ENCODE assay signal across 8 mouse cellular contexts in the genomic region with DNA sequence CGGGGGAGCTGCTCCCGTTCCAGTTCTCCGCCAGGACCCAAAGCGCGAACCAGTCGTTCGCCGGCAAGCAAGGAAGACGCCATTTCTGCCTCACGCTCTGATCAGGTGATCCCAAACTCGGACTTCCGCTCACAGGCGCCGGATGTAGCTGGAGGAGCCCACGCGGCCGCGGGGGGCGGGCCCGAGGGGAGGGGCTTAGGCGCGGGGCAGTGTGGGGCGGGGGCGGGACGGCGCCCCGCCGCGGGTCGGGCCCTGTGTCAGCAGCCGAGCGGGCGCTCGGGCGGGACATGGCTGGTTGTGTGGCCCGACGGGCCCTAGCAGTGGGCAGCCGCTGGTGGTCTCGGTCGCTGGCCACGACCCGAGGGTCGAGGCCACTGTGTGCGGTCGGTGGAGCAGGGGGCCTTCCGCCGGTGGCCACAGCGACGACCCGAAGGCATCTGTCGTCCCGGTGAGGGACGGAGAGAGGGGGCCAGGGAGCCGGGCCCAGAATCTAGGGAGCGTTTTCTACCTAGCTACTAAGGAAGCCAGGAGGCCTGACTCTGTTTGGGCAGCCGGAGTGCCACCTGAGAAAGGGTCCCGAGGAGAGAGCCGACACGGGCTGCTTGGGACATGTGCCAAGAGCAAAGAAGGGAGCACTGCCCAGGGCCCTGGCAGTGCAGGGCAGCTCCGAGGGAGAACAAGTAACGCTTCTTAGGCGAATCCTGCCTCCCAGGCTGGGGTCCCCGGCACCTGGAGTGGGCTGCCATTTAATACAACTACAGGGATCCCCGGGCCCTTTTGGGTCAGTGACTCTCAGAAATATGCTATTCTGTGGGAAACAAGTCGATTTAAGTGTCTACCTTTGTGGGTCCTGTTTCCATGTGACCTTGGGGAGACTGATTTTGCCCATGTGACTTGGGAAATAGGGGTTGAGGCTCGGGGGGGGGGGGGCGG. TPM values are rescaled to one million over a fixed set of nuclear protein-coding genes. Genes with fewer than 3 reads are reported as not detected.
DNase-seq lines count a peak whose midpoint lies in the region; ATAC-seq and TF ChIP-seq lines count a peak whose summit lies in the region.

Gene Tmem199 (minus strand): TSS at position 148 of the 933 bp plus-strand sequence.
Gene Poldip2 (plus strand): TSS at position 169 of the 933 bp plus-strand sequence.

- TF ChIP-seq CTCF in CH12.LX (conservative IDR thresholded peaks at IDR 0.05 in 1 of 2, IDR thresholded peaks at IDR 0.05 in 1 of 2; ENCODE audit: low read depth in 2 of 2, low read length in 2 of 2), result no peak
- no peak for TF ChIP-seq CTCF in heart, postnatal 0 days (IDR thresholded peaks at IDR 0.05; ENCODE audit: low read depth)
- no peak for TF ChIP-seq CTCF in testis, adult 2 months (IDR thresholded peaks at IDR 0.05; ENCODE audit: control insufficient read depth, insufficient read depth, insufficient replicate concordance, low read depth, low read length)

- in situ Hi-C loops in CH12.LX (cut with MboI; ENCODE audit: low pct_ligation_motif_present, low pct_unique_long_range_greater_than_20kb, low sequenced_read_pairs), result no loop called here

- TF ChIP-seq POLR2A in CH12.LX (IDR thresholded peaks at IDR 0.05; ENCODE audit: low read depth, low read length), result peak; percentile 99
- peak; percentile 96 for TF ChIP-seq POLR2A in testis, adult 2 months (IDR thresholded peaks at IDR 0.05; ENCODE audit: control insufficient read depth, low read depth, low read length)

- peak within 1 kb of the TSS; percentile 14; the same call in 1 of the 2 replicates for H3K27ac ChIP-seq in CH12.LX (ENCODE audit: insufficient read depth, low read depth)
- peak within 1 kb of the TSS; percentile 85 for H3K27ac ChIP-seq in forebrain, embryonic 12.5 days
- peak within 1 kb of the TSS; percentile 87 for H3K27ac ChIP-seq in heart, postnatal 0 days (ENCODE audit: low read depth)
- peak within 1 kb of the TSS; percentile 80 for H3K27ac ChIP-seq in liver, embryonic 16.5 days (ENCODE audit: low read length)
- H3K27ac ChIP-seq in neural tube, embryonic 13.5 days (replicated peaks), result peak within 1 kb of the TSS; percentile 89
- peak within 1 kb of the TSS; percentile 93 for H3K27ac ChIP-seq in testis, adult 2 months (ENCODE audit: control insufficient read depth, insufficient read depth, low read depth, low read length)

- dilution Hi-C loops in CH12.LX (cut with MboI; ENCODE audit: extremely low pct_ligation_motif_present, extremely low pct_unique_long_range_greater_than_20kb, low sequenced_read_pairs), result no loop called here

- peak within 1 kb of the TSS; percentile 74 to 85 (median 83) for H3K4me3 ChIP-seq in CH12.LX (replicated peaks in 1 of 3; ENCODE audit: low read depth in 2 of 3, low read length in 2 of 3, poor library complexity in 1 of 3)
- H3K4me3 ChIP-seq in forebrain, embryonic 12.5 days (replicated peaks), result peak within 1 kb of the TSS; percentile 84
- H3K4me3 ChIP-seq in heart, postnatal 0 days (ENCODE audit: low read depth, low read length), result peak within 1 kb of the TSS; percentile 87
- peak within 1 kb of the TSS; percentile 93 for H3K4me3 ChIP-seq in liver, embryonic 16.5 days (ENCODE audit: low read depth, low read length)
- peak within 1 kb of the TSS; percentile 95 for H3K4me3 ChIP-seq in neural tube, embryonic 13.5 days
- peak within 1 kb of the TSS; percentile 99 for H3K4me3 ChIP-seq in testis, adult 2 months (ENCODE audit: control insufficient read depth, low read depth, low read length)

- H3K9me3 ChIP-seq in CH12.LX (replicated peaks; ENCODE audit: low read length), result no peaks in the 10 kb centered on the region
- H3K9me3 ChIP-seq in forebrain, embryonic 12.5 days, result no peaks in the 10 kb centered on the region
- H3K9me3 ChIP-seq in heart, postnatal 0 days (replicated peaks; ENCODE audit: control insufficient read depth, low read length), result no peaks in the 10 kb centered on the region
- H3K9me3 ChIP-seq in liver, embryonic 16.5 days (replicated peaks; ENCODE audit: control insufficient read depth, low read length), result no peaks in the 10 kb centered on the region
- no peaks in the 10 kb centered on the region for H3K9me3 ChIP-seq in neural tube, embryonic 13.5 days

- H3K9ac ChIP-seq in CH12.LX (ENCODE audit: insufficient read depth, low read depth), result peak within 1 kb of the TSS; percentile 94
- peak within 1 kb of the TSS; percentile 91 for H3K9ac ChIP-seq in forebrain, embryonic 12.5 days
- peak within 1 kb of the TSS; percentile 91 for H3K9ac ChIP-seq in heart, postnatal 0 days (replicated peaks; ENCODE audit: low read depth, low read length)
- peak within 1 kb of the TSS; percentile 90 for H3K9ac ChIP-seq in liver, embryonic 16.5 days (ENCODE audit: low read depth, low read length)
- H3K9ac ChIP-seq in neural tube, embryonic 13.5 days, result peak within 1 kb of the TSS; percentile 98

- DNase-seq in CH12.LX (ENCODE audit: extremely low read depth), result peak; percentile 97
- DNase-seq in c-Kit-positive CD71-positive TER-119-negative erythroid progenitor cells, embryonic 14.5 days (ENCODE audit: low read depth), result peak; percentile 88
- peak; percentile 92 for DNase-seq in heart, postnatal 0 days (ENCODE audit: low spot score)
- DNase-seq in kidney, postnatal 4 days, result peak; percentile 93 to 96

- ATAC-seq in forebrain, embryonic 12.5 days (ENCODE audit: low FRiP score), result peak; percentile 95
- peak; percentile 99 for ATAC-seq in heart, postnatal 0 days (ENCODE audit: insufficient read depth, low read depth)
- peak; percentile 98 for ATAC-seq in liver, embryonic 16.5 days (ENCODE audit: low read depth)
- peak; percentile 96 for ATAC-seq in neural tube, embryonic 13.5 days (ENCODE audit: low read depth)

- peaks cover 42 to 59% of the 10 kb centered on the region in 2 experiments for H3K36me3 ChIP-seq in CH12.LX (replicated peaks in 1 of 2; ENCODE audit: control insufficient read depth in 1 of 2, insufficient read depth in 1 of 2, low read length in 1 of 2)
- H3K36me3 ChIP-seq in forebrain, embryonic 12.5 days (replicated peaks), result peaks cover 46% of the 10 kb centered on the region
- H3K36me3 ChIP-seq in heart, postnatal 0 days (replicated peaks; ENCODE audit: control insufficient read depth, insufficient read depth, low read length), result peaks cover 50% of the 10 kb centered on the region
- peaks cover 21% of the 10 kb centered on the region for H3K36me3 ChIP-seq in liver, embryonic 16.5 days (ENCODE audit: control insufficient read depth, insufficient read depth)
- H3K36me3 ChIP-seq in neural tube, embryonic 13.5 days, result peaks cover 58% of the 10 kb centered on the region
- H3K36me3 ChIP-seq in testis, adult 2 months (ENCODE audit: control insufficient read depth, insufficient read depth, low read length), result peaks cover 5% of the 10 kb centered on the region

- TF ChIP-seq RAD21 in CH12.LX (IDR thresholded peaks at IDR 0.05; ENCODE audit: low read depth, low read length), result no peak

- H3K27me3 ChIP-seq in CH12.LX (replicated peaks), result no peaks in the 10 kb centered on the region
- H3K27me3 ChIP-seq in forebrain, embryonic 12.5 days, result no peaks in the 10 kb centered on the region
- H3K27me3 ChIP-seq in heart, postnatal 0 days (ENCODE audit: control insufficient read depth, insufficient read depth, low read length), result no peaks in the 10 kb centered on the region
- H3K27me3 ChIP-seq in liver, embryonic 16.5 days (ENCODE audit: control insufficient read depth, insufficient read depth, low read depth, low read length), result no peaks in the 10 kb centered on the region
- no peaks in the 10 kb centered on the region for H3K27me3 ChIP-seq in neural tube, embryonic 13.5 days
- no peaks in the 10 kb centered on the region for H3K27me3 ChIP-seq in testis, adult 2 months (ENCODE audit: control insufficient read depth, insufficient read depth, low read length)

- peak within 1 kb of the TSS; percentile 99 for H3K4me2 ChIP-seq in CH12.LX (ENCODE audit: insufficient read depth, low read depth, poor library complexity, severe bottlenecking)
- H3K4me2 ChIP-seq in forebrain, embryonic 12.5 days, result peak within 1 kb of the TSS; percentile 81
- peak within 1 kb of the TSS; percentile 84 for H3K4me2 ChIP-seq in heart, postnatal 0 days (ENCODE audit: low read depth, low read length)
- peak within 1 kb of the TSS; percentile 92 for H3K4me2 ChIP-seq in liver, embryonic 16.5 days (ENCODE audit: low read depth, low read length)
- H3K4me2 ChIP-seq in neural tube, embryonic 13.5 days, result peak within 1 kb of the TSS; percentile 94

- peaks cover 25% of the 10 kb centered on the region for H3K79me2 ChIP-seq in CH12.LX (replicated peaks; ENCODE audit: control insufficient read depth, extremely low read depth, insufficient read depth, poor library complexity, severe bottlenecking)

- WGBS in forebrain, embryonic 12.5 days, result under 1% methylated on average over 67 of the region's 67 CpGs
- WGBS in heart, postnatal 0 days, result under 1% methylated on average over 65 of the region's 67 CpGs
- under 1% methylated on average over 65 of the region's 67 CpGs for WGBS in liver, embryonic 16.5 days (ENCODE audit: insufficient replicate concordance)
- under 1% methylated on average over 66 of the region's 67 CpGs for WGBS in neural tube, embryonic 13.5 days

- TF ChIP-seq EP300 in CH12.LX (IDR thresholded peaks at IDR 0.05; ENCODE audit: low read length), result no peak
- 0 out of 2 replicates have a peak, but pooled peaks have one; percentile 33 for TF ChIP-seq EP300 in heart, postnatal 0 days (IDR thresholded peaks at IDR 0.05; ENCODE audit: low read depth)

- H3K4me1 ChIP-seq in CH12.LX (ENCODE audit: control insufficient read depth in 1 of 2, insufficient read depth in 2 of 2), result peaks cover 0 to 31% of the 10 kb centered on the region in 2 experiments; a peak in 2 of 4 replicates
- peaks cover 17% of the 10 kb centered on the region for H3K4me1 ChIP-seq in forebrain, embryonic 12.5 days
- peaks cover 15% of the 10 kb centered on the region for H3K4me1 ChIP-seq in heart, postnatal 0 days (ENCODE audit: control insufficient read depth, insufficient read depth)
- peaks cover 14% of the 10 kb centered on the region for H3K4me1 ChIP-seq in liver, embryonic 16.5 days (ENCODE audit: control insufficient read depth, low read depth, low read length)
- peaks cover 28% of the 10 kb centered on the region for H3K4me1 ChIP-seq in neural tube, embryonic 13.5 days (replicated peaks)
- peaks cover 8% of the 10 kb centered on the region for H3K4me1 ChIP-seq in testis, adult 2 months (ENCODE audit: control insufficient read depth, insufficient read depth, low read length)

RNA-seq across cellular contexts. Expression of gene Tmem199, which starts in this region (rescaled TPM):
- total RNA-seq in CH12.LX (2012; rRNA removed) (80.4 and 93.6 TPM in 2 replicates), CH12.LX (2014; rRNA removed) (109 and 118 TPM in 2 replicates)
- 67.3 and 75.5 TPM in 2 replicates for polyA plus RNA-seq in CH12.LX (2012; ENCODE audit: insufficient read length, low read depth)
- 76.8 and 79.7 TPM in 2 replicates for polyA plus RNA-seq in forebrain, embryonic 12.5 days (2016; fragmentation: Nextera tagmentation; extraction: Ambion mirVana)
- total RNA-seq in heart, postnatal 0 days (2014; rRNA removed; ENCODE audit: low replicate concordance), result 13.1 and 29.9 TPM in 2 replicates
- polyA plus RNA-seq in heart, postnatal 0 days (2015; fragmentation: Nextera tagmentation; extraction: Ambion mirVana), result 35.0 and 36.4 TPM in 2 replicates
- 17.0 and 17.2 TPM in 2 replicates for polyA plus RNA-seq in liver, embryonic 16.5 days (2015; fragmentation: Nextera tagmentation; extraction: Ambion mirVana)
- polyA plus RNA-seq in neural tube, embryonic 13.5 days (2015; fragmentation: Nextera tagmentation; extraction: Ambion mirVana), result 92.7 and 101 TPM in 2 replicates
- 16.0 and 19.2 TPM in 2 replicates for polyA plus RNA-seq in testis, adult 2 months (2012; rRNA removed)

RNA-seq across cellular contexts. Expression of gene Poldip2, which starts in this region (rescaled TPM):
- total RNA-seq in CH12.LX (2012; rRNA removed) (103 and 119 TPM in 2 replicates), CH12.LX (2014; rRNA removed) (93.5 and 102 TPM in 2 replicates)
- polyA plus RNA-seq in CH12.LX (2012; ENCODE audit: insufficient read length, low read depth), result 144 and 151 TPM in 2 replicates
- 161 and 169 TPM in 2 replicates for polyA plus RNA-seq in forebrain, embryonic 12.5 days (2016; fragmentation: Nextera tagmentation; extraction: Ambion mirVana)
- 225 and 247 TPM in 2 replicates for total RNA-seq in heart, postnatal 0 days (2014; rRNA removed; ENCODE audit: low replicate concordance)
- polyA plus RNA-seq in heart, postnatal 0 days (2015; fragmentation: Nextera tagmentation; extraction: Ambion mirVana), result 209 and 214 TPM in 2 replicates
- polyA plus RNA-seq in liver, embryonic 16.5 days (2015; fragmentation: Nextera tagmentation; extraction: Ambion mirVana), result 62.5 and 63.6 TPM in 2 replicates
- polyA plus RNA-seq in neural tube, embryonic 13.5 days (2015; fragmentation: Nextera tagmentation; extraction: Ambion mirVana), result 178 and 191 TPM in 2 replicates
- 111 and 129 TPM in 2 replicates for polyA plus RNA-seq in testis, adult 2 months (2012; rRNA removed)

Comparison
In these comparisons a context has a peak if more than half of its experiments do, and no peak if none do; other contexts are left out.
1. Peak in every context shown above with its lines: DNase-seq, ATAC-seq, H3K4me3 ChIP-seq and H3K27ac ChIP-seq.
2. H3K27ac ChIP-seq: peak in every context shown above with its lines; median percentile 93 in testis, adult 2 months; 89 in neural tube, embryonic 13.5 days; 87 in heart, postnatal 0 days; 85 in forebrain, embryonic 12.5 days; 80 in liver, embryonic 16.5 days; 14 in CH12.LX.